Mouse (Mus musculus) lung, embryonic 15.5 days (tissue): ENCODE results near the gene Gria4. TPM values are rescaled to one million over a fixed set of nuclear protein-coding genes. Genes with fewer than 3 reads are reported as not detected.

Source experiments
- ATAC-seq: fragments of 200-750 bp; cut with Nextera tagmentation; 2 replicates; pipeline ENCODE4 v1.8.0; 2017; ENCODE audit warnings: moderate number of reproducible peaks, borderline replicate concordance; ENCODE audit not compliant: low FRiP score, low TSS enrichment; ENCODE audit errors: extremely low read depth
- H3K27ac ChIP-seq: fragments of 300-500 bp; sonication (generic); 2 replicates; pipeline ENCODE4 v1.5.1; 2015; ENCODE audit warnings: moderate library complexity, mild to moderate bottlenecking, inconsistent platforms
- H3K27me3 ChIP-seq: fragments of 300-500 bp; sonication (generic); 2 replicates; pipeline ENCODE4 v1.6.1; 2015; ENCODE audit warnings: inconsistent platforms
- H3K36me3 ChIP-seq: fragments of 300-500 bp; sonication (generic); 2 replicates; pipeline ENCODE4 v1.6.1; 2015; ENCODE audit warnings: inconsistent platforms
- H3K4me1 ChIP-seq: fragments of 300-500 bp; sonication (generic); 2 replicates; pipeline ENCODE4 v1.6.1; 2015; ENCODE audit warnings: inconsistent platforms
- H3K4me2 ChIP-seq: fragments of 300-500 bp; sonication (generic); 2 replicates; pipeline ENCODE4 v1.6.1; 2015; ENCODE audit warnings: inconsistent platforms, mild to moderate bottlenecking, moderate library complexity
- H3K4me3 ChIP-seq: fragments of 300-500 bp; sonication (generic); 2 replicates; pipeline ENCODE4 v1.5.1; 2015; ENCODE audit warnings: mild to moderate bottlenecking, inconsistent platforms
- H3K9ac ChIP-seq: fragments of 300-500 bp; sonication (generic); 2 replicates; pipeline ENCODE4 v1.6.1; 2015; ENCODE audit warnings: inconsistent platforms
- H3K9me3 ChIP-seq: fragments of 300-500 bp; sonication (generic); 2 replicates; pipeline ENCODE4 v1.6.1; 2016; ENCODE audit warnings: inconsistent platforms
- whole genome bisulfite sequencing: fragments of 180-500 bp; shearing (Covaris S2); methylation state at CpG from one replicate; pipeline ENCODE4 v1.1.7; 2015; 5-methylcytosine and 5-hydroxymethylcytosine counted together
- polyA plus RNA-seq: library from polyadenylated mRNA; unstranded; fragments of >200 nt; fragmentation: Nextera tagmentation; extraction: Ambion mirVana; gene quantifications from 2 replicates; pipeline ENCODE4 v1.2.1, GENCODE M21; 2015

Gria4 gene
- polyA plus RNA-seq, 1 experiment from 2014 or later: 0.65 TPM

DNA sequence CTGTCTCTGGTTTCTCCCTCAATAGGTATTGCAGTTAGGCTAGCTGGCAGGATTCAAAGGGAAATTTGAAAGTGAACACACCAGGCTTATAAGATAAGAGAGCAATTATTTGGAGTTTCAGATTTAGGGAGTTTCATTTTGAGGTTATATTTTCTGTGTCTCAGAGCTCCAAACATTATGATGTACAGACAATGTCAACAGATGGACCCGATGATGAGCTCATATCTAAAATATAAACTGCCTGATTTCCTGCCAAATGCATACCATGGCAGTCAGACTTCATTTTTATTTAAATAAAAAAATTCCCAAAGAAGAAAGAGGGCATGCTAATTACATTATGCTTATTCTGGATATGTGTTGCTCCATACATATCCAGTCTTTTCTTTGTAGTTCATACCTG, 256.8 kb downstream of the Gria4 start:
- Histone ChIP-seq H3K4me2 (no peak overlapping the region), H3K27me3 (no peaks in the 10 kb centered on the region), H3K4me3 (no peak overlapping the region), H3K36me3 (no peaks in the 10 kb centered on the region), H3K9ac (no peak overlapping the region), H3K4me1 (no peaks in the 10 kb centered on the region), H3K9me3 (no peaks in the 10 kb centered on the region), H3K27ac (no peak overlapping the region)
- no peak for ATAC-seq
- 58% methylated on average over 1 of the region's 1 CpGs for WGBS

DNA sequence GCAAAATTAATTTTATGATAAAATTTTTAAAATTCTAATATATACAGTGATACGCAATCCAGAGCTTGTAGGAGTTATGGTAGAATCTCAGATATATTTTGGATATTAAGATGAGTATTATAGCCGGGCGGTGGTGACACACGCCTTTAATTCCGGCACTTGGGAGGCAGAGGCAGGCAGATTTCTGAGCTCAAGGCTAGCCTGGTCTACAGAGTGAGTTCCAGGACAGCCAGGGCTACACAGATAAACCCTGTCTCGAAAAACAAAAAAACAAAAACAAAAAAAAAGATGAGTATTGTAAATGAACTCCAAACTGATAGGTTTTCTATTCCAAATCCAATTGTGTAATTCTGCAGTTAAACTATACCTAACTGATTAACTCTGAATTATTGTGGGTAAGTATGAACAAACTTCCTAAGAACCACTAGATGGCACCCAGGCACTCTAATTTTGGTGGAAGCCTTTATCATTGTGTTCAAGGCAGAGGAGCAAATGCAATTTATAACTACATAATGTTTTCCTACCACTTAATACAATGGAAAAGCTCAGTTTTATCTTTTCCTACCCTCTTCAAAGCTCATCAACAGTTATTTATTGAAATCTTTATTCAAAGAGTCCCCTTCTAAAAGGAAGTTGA, 259.4 kb downstream of the Gria4 start:
- WGBS: 88% methylated on average over 6 of the region's 6 CpGs
- H3K4me1 ChIP-seq: no peaks in the 10 kb centered on the region
- no peak for ATAC-seq

DNA sequence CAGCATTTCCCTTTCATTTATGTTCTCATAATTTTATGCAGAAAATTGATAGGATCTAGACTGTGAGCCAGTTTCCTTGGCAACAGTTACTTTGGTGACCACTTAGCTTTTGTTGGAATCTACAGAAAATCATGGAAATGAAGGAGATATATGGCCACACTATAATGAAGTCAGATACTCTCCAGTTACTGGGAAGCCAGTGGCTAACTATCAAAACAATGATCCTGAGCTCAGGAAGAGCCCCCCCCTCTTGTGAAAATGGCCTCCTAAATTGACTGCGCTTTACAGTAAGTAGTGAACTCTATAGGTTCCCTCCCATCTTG, 281.5 kb downstream of the Gria4 start:
- Histone ChIP-seq H3K4me2 (no peak overlapping the region), H3K36me3 (no peaks in the 10 kb centered on the region), H3K4me3 (no peak overlapping the region), H3K9ac (no peak overlapping the region), H3K4me1 (no peaks in the 10 kb centered on the region), H3K9me3 (no peaks in the 10 kb centered on the region), H3K27me3 (no peaks in the 10 kb centered on the region), H3K27ac (no peak overlapping the region)
- WGBS: 94% methylated on average over 1 of the region's 1 CpGs
- ATAC-seq: no peak

More for the DNA sequence above, 259.4 kb downstream of the Gria4 start:
- Histone ChIP-seq H3K9me3 (no peaks in the 10 kb centered on the region), H3K27ac (no peak overlapping the region), H3K36me3 (no peaks in the 10 kb centered on the region), H3K4me3 (no peak overlapping the region), H3K4me2 (no peak overlapping the region), H3K9ac (no peak overlapping the region), H3K27me3 (no peaks in the 10 kb centered on the region)

DNA sequence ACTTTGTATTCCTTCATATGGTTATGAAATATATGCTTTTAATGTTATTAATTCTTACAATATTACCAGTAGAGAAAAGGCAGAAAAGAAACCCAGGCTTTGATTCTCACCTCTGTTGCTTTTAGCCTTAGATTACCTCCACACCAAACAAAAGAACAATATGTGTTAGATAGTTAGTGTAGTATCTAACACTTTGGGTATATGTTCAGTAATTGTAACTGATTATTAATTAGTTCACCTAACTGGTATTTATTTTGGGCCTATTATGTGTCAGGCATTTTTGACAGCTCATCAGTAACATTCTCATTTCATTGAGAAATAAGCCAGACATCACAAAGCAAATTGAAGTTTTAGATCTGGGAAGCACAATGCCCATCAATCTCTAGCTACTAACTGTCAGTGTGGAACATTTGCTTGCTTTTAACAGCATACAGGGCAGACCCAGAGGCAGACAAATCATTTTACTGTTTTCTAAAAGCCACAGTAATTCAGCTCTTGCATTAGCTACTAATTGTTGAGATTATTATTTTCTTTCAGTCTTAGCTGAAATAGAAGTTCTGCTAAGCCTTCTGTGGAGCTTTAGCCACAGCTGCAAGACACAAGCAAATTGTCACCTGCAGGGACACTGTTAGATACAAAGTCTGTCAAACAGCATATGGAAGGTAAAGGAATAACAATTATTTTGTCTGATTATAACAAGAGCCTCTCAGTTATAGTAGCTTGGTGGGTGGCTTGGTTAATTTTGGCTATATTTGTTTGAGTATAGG, 282.1 kb downstream of the Gria4 start:
- ATAC-seq: no peak
- no peak overlapping the region for H3K4me2 ChIP-seq
- no peak overlapping the region for H3K27ac ChIP-seq
- no peaks in the 10 kb centered on the region for H3K36me3 ChIP-seq
- H3K9ac ChIP-seq: no peak overlapping the region
- H3K4me1 ChIP-seq: no peaks in the 10 kb centered on the region
- no peak overlapping the region for H3K4me3 ChIP-seq
- H3K27me3 ChIP-seq: no peaks in the 10 kb centered on the region
- H3K9me3 ChIP-seq: no peaks in the 10 kb centered on the region

DNA sequence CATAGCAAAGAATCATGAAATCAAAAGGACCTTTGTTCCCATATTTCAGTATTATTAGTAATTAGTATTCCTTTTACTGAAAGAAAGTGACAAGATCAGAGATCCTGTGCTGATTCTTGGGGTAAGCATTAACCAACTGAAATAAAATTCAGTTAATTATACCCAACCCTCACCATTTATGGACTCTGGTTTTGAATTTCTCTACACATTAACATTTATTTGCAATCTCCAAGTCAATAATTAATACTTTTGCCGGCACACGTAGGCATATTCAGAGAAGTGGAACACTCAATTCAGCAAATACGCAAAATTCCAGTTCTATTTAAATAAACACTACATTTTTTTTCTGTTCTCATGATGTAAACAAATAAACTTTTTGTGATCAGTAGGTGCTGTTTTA, 289.9 kb downstream of the Gria4 start:
- H3K27me3 ChIP-seq: no peaks in the 10 kb centered on the region
- ATAC-seq: no peak
- no peaks in the 10 kb centered on the region for H3K9me3 ChIP-seq
- no peak overlapping the region for H3K4me3 ChIP-seq
- H3K36me3 ChIP-seq: no peaks in the 10 kb centered on the region
- 69% methylated on average over 3 of the region's 3 CpGs for WGBS
- H3K27ac ChIP-seq: no peak overlapping the region
- no peak overlapping the region for H3K4me2 ChIP-seq
- no peaks in the 10 kb centered on the region for H3K4me1 ChIP-seq
- H3K9ac ChIP-seq: no peak overlapping the region

DNA sequence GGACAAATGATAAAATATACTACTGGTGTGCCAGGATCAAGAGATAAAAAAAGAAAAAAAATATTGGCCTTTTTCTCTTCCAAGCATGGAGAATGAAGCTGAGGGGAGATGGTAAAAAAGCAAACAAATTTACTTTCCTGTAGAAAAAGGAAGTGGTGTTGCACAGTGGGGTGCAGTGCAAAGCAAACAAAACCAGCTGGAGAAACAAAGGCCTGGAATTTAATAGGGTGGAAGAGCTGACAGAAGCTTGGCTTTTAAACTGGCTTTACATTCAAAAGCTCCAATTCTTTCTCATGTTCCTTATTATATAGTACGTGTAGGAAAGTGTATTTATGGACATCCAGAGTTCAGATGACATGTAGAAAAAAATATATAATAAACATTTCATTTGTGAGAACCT, 290.9 kb downstream of the Gria4 start:
- Histone ChIP-seq H3K27ac (no peak overlapping the region), H3K4me3 (no peak overlapping the region), H3K9me3 (no peaks in the 10 kb centered on the region), H3K9ac (no peak overlapping the region), H3K27me3 (no peaks in the 10 kb centered on the region), H3K4me1 (no peaks in the 10 kb centered on the region), H3K36me3 (no peaks in the 10 kb centered on the region), H3K4me2 (no peak overlapping the region)
- ATAC-seq: no peak
- 20% methylated on average over 1 of the region's 1 CpGs for WGBS

DNA sequence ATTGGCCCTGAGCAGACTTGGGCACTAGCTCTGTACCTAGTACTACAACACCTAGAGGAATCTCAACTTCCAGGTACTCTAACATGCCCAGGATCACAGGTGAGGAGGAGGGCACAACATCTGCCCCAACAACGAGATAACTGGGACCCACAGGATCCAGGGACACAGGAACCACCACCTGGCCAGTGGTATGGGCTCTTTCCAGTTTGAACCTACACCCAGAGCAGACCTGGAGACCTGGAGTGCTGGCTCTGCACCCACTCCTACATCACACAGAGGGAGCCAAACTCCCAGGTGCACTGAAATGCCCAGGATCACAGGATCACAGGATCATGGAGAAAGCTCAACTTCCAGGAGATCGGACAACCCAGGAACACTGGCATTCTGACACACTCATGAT, 309.6 kb downstream of the Gria4 start:
- Histone ChIP-seq H3K27ac (no peak overlapping the region), H3K36me3 (no peaks in the 10 kb centered on the region), H3K4me3 (no peak overlapping the region), H3K9ac (no peak overlapping the region), H3K9me3 (no peaks in the 10 kb centered on the region), H3K4me2 (no peak overlapping the region), H3K4me1 (no peaks in the 10 kb centered on the region), H3K27me3 (no peaks in the 10 kb centered on the region)
- no peak for ATAC-seq
- 75% methylated on average over 2 of the region's 2 CpGs for WGBS

DNA sequence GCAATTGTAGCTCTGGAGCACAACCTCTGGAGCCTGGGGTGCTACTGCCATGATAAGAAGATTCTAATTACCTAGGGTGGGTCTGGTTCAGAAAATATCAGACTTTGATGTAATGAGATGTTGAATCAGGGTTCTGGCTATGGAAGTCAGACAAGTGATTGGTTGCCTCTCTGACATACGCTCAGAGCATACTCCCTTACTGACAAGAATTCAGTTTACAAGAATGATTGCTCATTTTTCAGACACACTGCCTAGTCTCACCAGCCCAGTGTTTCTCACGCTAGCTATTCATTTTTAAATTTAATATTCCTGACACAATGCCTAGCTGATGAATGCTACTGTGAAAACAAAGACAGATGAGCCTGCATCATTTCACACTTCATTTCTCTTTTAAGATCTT, 311.5 kb downstream of the Gria4 start:
- no peaks in the 10 kb centered on the region for H3K4me1 ChIP-seq
- no peaks in the 10 kb centered on the region for H3K27me3 ChIP-seq
- no peaks in the 10 kb centered on the region for H3K36me3 ChIP-seq
- no peak for ATAC-seq
- H3K9ac ChIP-seq: no peak overlapping the region
- no peaks in the 10 kb centered on the region for H3K9me3 ChIP-seq
- H3K27ac ChIP-seq: no peak overlapping the region
- no peak overlapping the region for H3K4me2 ChIP-seq
- H3K4me3 ChIP-seq: no peak overlapping the region
- WGBS: 64% methylated on average over 2 of the region's 2 CpGs

DNA sequence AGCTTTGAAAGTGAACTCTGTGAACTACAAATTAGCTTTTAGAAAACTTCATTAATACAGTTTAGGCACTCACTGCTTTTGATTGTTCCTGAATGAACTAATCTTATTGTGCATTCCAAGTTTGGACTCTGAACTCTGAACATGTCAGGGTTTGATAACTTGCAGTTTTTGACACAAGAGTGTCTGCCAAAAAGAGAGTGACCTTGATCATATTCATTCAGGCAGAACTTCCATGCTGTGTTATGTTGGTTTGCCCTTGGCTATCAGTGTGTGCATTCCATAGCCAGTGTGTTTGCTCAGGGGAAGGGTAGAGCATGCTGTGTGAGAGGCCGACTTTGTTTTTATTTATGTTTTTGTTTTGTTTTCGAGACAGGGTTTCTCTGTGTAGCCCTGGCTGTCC, 325.2 kb downstream of the Gria4 start:
- no peaks in the 10 kb centered on the region for H3K27me3 ChIP-seq
- no peak for ATAC-seq

DNA sequence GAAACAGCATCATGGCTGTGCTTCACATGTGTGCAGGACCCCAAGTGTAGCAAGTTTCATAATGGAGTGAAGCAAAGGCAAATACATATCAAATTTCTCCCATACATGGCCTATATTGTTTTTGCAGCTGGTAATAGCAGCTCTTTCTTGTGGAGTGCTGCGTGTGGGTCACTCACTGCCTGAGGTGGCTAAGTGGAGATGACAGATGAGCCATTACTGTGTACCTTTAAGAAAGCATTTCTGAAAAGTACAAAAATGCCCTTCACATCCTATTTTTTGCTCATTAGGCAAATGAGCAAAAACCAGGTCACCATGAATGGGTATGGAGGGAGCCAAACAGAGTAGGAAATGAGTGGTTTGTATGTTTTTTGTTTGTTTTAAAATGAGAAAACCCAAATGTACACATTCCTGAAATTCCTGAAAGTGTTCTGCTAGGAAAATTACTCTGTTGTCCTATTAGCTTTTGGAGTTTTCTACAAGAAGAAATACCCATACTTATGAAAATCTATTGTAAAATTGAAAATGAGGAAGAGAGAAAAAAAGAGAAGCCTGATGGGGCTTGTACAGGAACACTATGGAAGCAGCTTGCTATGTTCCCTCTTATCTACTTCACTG, 336.5 kb downstream of the Gria4 start:
- H3K27ac ChIP-seq: no peak overlapping the region
- H3K9me3 ChIP-seq: no peaks in the 10 kb centered on the region
- no peaks in the 10 kb centered on the region for H3K36me3 ChIP-seq
- H3K4me1 ChIP-seq: no peaks in the 10 kb centered on the region
- 31% methylated on average over 1 of the region's 1 CpGs for WGBS
- H3K4me2 ChIP-seq: no peak overlapping the region
- no peaks in the 10 kb centered on the region for H3K27me3 ChIP-seq
- no peak for ATAC-seq
- no peak overlapping the region for H3K4me3 ChIP-seq
- H3K9ac ChIP-seq: no peak overlapping the region

More for the DNA sequence above, 325.2 kb downstream of the Gria4 start:
- Histone ChIP-seq H3K4me1 (no peaks in the 10 kb centered on the region), H3K9ac (no peak overlapping the region), H3K4me3 (no peak overlapping the region), H3K9me3 (no peaks in the 10 kb centered on the region), H3K27ac (no peak overlapping the region), H3K4me2 (no peak overlapping the region), H3K36me3 (no peaks in the 10 kb centered on the region)
- WGBS: 55% methylated on average over 2 of the region's 2 CpGs

DNA sequence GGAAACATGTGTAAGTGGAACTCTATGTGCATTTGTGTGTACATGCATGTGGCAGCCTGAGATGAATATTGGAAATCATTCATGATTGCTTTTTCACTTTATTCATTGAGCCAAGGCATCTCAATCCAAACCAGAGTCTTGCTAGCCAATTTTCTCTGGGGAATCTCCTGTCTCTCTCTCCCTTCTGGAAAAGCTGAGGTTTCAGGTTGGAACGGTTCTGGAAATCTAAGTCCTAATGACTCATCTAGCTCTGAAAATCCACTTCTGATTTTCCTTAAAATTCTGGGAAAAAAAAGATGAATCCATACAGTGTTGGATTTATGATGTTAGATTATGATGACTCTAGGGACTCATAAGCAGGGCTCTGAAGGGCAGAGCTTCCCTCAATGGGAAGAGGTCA, 337.8 kb downstream of the Gria4 start:
- no peak overlapping the region for H3K4me3 ChIP-seq
- H3K36me3 ChIP-seq: no peaks in the 10 kb centered on the region
- no peaks in the 10 kb centered on the region for H3K27me3 ChIP-seq
- WGBS: 85% methylated on average over 1 of the region's 1 CpGs
- no peak overlapping the region for H3K9ac ChIP-seq
- no peaks in the 10 kb centered on the region for H3K9me3 ChIP-seq
- no peak overlapping the region for H3K4me2 ChIP-seq
- no peaks in the 10 kb centered on the region for H3K4me1 ChIP-seq
- no peak overlapping the region for H3K27ac ChIP-seq
- ATAC-seq: no peak

DNA sequence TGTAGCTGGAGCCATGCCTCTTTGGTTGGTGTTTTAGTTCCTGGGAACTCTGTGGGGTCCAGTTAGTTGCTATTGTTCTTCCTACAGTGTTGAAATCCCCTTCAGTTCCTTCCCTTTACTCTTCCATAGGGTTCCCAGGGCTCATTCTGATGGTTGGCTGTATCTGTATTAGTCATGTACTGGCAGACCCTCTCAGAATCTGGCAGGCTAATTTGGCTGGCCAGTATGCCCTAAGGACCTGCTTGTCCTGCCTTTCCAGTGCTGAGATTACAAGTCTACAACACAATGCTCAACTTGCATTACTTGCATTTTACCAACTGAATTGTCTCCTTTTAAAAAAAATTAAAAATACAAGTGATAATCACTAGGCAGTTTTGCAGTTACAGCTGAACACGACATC, 338.4 kb downstream of the Gria4 start:
- 78% methylated on average over 1 of the region's 1 CpGs for WGBS

More for the DNA sequence above, 338.4 kb downstream of the Gria4 start:
- Histone ChIP-seq H3K4me2 (no peak overlapping the region), H3K27me3 (no peaks in the 10 kb centered on the region), H3K4me1 (no peaks in the 10 kb centered on the region), H3K9me3 (no peaks in the 10 kb centered on the region), H3K27ac (no peak overlapping the region), H3K4me3 (no peak overlapping the region), H3K9ac (no peak overlapping the region), H3K36me3 (no peaks in the 10 kb centered on the region)
- no peak for ATAC-seq
